Mouse (Mus musculus) kidney, adult 9 months (tissue): ENCODE results near the gene Por.

Source experiments
- DNase-seq: peaks from one replicate; pipeline ENCODE4 v3.0.0; 2022

The Por gene

GRCm38 (mm10) chr5:135657703-135658373 is 12.0 kb upstream of the Por start:
- DNase-seq: no peak

- DNase-seq: no peak
Measured at GRCm38 (mm10) chr5:135659956-135660355, 9.9 kb upstream of the Por start.

- DNase-seq: peak; percentile 47
Measured at GRCm38 (mm10) chr5:135660535-135660934, 9.3 kb upstream of the Por start.

GRCm38 (mm10) chr5:135666890-135667289 is 2.9 kb upstream of the Por start:
- no peak for DNase-seq

GRCm38 (mm10) chr5:135668071-135668470 is 1.8 kb upstream of the Por start:
- DNase-seq: no peak

GRCm38 (mm10) chr5:135670881-135671280 is 1.0 kb downstream of the Por start:
- DNase-seq: no peak

GRCm38 (mm10) chr5:135672509-135672908 is 2.7 kb downstream of the Por start:
- DNase-seq: no peak

- peak; percentile 48 for DNase-seq
Measured at GRCm38 (mm10) chr5:135672980-135673379, 3.1 kb downstream of the Por start.

- peak; percentile 91 for DNase-seq
Measured at GRCm38 (mm10) chr5:135674349-135674775, 4.5 kb downstream of the Por start.

GRCm38 (mm10) chr5:135674821-135675220 is 5.0 kb downstream of the Por start:
- peak; percentile 99 for DNase-seq

GRCm38 (mm10) chr5:135676696-135677095 is 6.9 kb downstream of the Por start:
- DNase-seq: peak; percentile 46

- DNase-seq: no peak
Measured at GRCm38 (mm10) chr5:135677251-135677650, 7.4 kb downstream of the Por start.

GRCm38 (mm10) chr5:135678481-135678880 is 8.6 kb downstream of the Por start:
- peak; percentile 57 for DNase-seq

GRCm38 (mm10) chr5:135680967-135681545 is 11.2 kb downstream of the Por start:
- DNase-seq: no peak

GRCm38 (mm10) chr5:135682009-135682408 is 12.2 kb downstream of the Por start:
- no peak for DNase-seq

- DNase-seq: no peak
Measured at GRCm38 (mm10) chr5:135682942-135683570, 13.2 kb downstream of the Por start.

- peak; percentile 52 for DNase-seq
Measured at GRCm38 (mm10) chr5:135690401-135690800, 20.6 kb downstream of the Por start.

- no peak for DNase-seq
Measured at GRCm38 (mm10) chr5:135691266-135691665, 21.4 kb downstream of the Por start.

- peak; percentile 94 for DNase-seq
Measured at GRCm38 (mm10) chr5:135693281-135693853, 23.5 kb downstream of the Por start.

GRCm38 (mm10) chr5:135695277-135695721 is 25.5 kb downstream of the Por start:
- DNase-seq: peak; percentile 40

GRCm38 (mm10) chr5:135697711-135698111 is 27.9 kb downstream of the Por start:
- DNase-seq: no peak

- DNase-seq: no peak
Measured at GRCm38 (mm10) chr5:135701601-135702000, 31.8 kb downstream of the Por start.

GRCm38 (mm10) chr5:135702190-135702589 is 32.4 kb downstream of the Por start:
- no peak for DNase-seq

GRCm38 (mm10) chr5:135702682-135703192 is 32.9 kb downstream of the Por start:
- DNase-seq: peak; percentile 57
